Mouse (Mus musculus) urinary bladder, adult 2 months (tissue): ENCODE measurements around the gene Pigp. TPM values are rescaled to one million over a fixed set of nuclear protein-coding genes. Genes with fewer than 3 reads are reported as not detected.

Source experiments
- DNase-seq: peaks from one replicate; pipeline ENCODE4 v3.0.0; 2022; ENCODE audit warnings: low spot score
- polyA plus RNA-seq: library from polyadenylated mRNA; depleted of rRNA; stranded (reverse); fragments of >200 nt; gene quantifications from 2 replicates; pipeline ENCODE4 v1.2.3, GENCODE M21; 2012; rRNA removed

The Pigp gene
- 92.5 and 102 TPM in 2 replicates for polyA plus RNA-seq

GRCm38 (mm10) chr16:94371301-94371931, at the start of gene Pigp:
Gene Pigp, minus strand, starts transcription at chr16:94371842.
- DNase-seq: peak; percentile 39

DNA sequence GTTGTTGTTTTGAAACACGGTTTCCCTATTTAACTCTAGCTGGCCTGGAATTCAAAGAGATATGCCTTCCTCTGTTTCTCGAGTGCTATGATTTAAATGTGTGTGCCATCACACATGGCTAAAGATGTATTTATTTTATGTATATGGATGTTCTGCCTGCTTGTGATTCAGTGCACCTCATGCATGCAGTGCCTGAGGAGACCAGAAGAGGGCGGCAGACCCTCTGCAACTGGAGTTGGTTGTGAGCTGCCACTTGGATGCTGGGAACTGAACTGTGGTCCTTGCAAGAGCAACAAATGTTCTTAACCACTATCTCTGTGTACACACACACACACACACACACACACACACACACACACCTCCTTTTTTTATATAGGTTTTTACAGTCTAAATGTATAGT, 48.9 kb upstream of the Pigp start:
- DNase-seq: no peak

DNA sequence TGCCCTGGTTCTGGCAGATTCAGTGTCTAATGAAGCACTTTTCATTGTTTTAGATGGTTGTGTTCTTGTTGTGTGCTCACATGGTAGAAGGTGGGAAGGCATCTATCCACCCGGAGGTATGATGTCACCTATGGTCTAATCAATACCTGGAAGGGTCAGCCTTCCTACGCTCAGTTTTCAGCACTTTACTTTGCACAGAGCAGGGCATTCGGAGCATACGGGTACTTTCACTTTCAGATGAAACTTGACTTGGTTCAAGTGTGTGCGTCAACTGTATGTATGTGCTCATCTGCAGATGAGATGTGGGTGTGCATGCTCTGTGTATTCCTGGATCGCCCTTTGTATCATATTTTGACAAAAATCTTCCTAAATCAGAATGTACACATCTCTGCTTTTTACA, 42.5 kb upstream of the Pigp start:
- no peak for DNase-seq

DNA sequence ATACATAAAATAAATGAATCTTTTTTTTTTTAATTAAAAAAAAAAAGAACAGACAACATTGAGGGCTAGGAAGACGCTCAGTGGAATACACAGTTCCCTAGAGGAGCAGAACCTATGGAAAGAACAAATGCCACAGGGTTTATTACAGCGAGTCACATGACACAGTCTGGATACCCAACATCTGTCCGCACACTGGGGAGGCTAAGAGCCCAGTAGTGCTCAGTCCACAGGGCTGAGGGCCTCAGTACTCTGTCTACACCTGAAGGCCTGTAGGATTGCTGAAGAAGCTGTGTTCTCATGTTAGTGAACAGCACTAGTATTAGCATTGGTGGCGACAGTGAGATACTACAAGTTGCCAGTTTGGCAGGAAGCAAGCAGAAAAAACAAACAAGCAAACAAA, 41.1 kb upstream of the Pigp start:
- DNase-seq: no peak

- no peak for DNase-seq
These were observed 40.6 kb upstream of the Pigp start for GRCm38 (mm10) chr16:94412198-94412597.

- DNase-seq: no peak
These were observed 39.6 kb upstream of the Pigp start for GRCm38 (mm10) chr16:94411287-94411686.

DNA sequence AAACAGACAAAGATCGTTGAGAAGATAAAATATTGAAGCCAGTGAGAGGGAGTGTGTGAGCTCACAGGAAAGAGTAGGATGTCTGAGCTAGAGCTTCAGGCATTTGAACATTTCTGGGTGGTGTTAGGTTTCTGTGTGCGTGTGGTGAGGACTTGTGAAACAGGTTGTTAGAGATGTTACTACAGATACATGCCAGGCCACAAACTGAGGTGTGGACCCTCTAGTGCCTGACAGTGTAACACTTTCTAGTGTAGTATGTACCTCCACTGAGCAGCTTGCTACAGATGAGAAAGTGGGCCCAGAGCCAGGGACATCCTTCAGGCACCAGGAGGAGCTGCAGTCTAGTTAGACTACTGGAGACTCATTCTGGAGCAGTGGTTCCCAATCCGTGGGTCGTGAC, 30.5 kb upstream of the Pigp start:
- DNase-seq: no peak

GRCm38 (mm10) chr16:94401636-94402035, 30.0 kb upstream of the Pigp start:
- DNase-seq: no peak

- DNase-seq: no peak
These were observed 27.5 kb upstream of the Pigp start for GRCm38 (mm10) chr16:94399141-94399540.

- DNase-seq: no peak
These were observed 25.0 kb upstream of the Pigp start for GRCm38 (mm10) chr16:94396641-94397040.

GRCm38 (mm10) chr16:94395051-94395450, 23.4 kb upstream of the Pigp start:
- DNase-seq: no peak

- no peak for DNase-seq
These were observed 20.7 kb upstream of the Pigp start for GRCm38 (mm10) chr16:94392299-94392698.

GRCm38 (mm10) chr16:94387690-94388089, 16.0 kb upstream of the Pigp start:
- no peak for DNase-seq

DNA sequence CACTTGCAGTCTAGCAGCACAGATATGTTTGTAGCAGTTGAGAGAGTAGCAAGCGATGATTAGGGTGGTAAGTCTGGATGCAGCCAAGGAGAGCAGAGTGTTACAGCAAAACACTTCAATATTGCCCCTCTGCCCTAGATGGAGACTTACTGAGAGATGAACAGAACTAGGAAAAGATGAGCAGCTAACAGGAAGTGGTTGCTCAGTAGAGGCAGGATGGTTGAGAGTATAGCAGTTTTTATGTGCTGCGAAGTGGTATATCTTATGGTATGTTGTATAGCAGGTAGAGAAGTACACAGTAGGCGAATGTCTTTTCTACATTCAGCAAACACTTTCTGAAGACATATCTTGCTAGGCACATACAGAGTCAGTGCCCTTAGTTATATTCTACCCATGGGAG, 11.6 kb upstream of the Pigp start:
- DNase-seq: no peak

DNA sequence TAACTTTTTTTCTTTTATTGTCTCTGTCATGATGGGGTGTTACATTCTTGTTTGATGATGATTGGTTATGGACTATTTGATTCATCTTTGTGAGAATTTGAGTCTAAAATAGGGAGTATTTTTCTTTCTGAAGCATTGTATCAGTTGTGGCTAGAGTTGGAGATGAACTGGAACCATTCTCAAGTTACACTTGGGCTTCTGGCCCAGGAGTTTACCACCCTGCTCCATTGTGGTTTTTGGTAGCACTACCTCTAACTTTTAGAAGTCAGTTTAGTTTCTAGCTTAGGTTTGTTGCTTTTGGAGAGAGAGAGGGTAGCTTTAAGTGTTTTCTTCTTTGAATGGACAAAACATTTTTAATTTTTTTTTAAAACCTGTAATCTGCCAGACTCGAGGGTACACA, 7.7 kb upstream of the Pigp start:
- no peak for DNase-seq

DNA sequence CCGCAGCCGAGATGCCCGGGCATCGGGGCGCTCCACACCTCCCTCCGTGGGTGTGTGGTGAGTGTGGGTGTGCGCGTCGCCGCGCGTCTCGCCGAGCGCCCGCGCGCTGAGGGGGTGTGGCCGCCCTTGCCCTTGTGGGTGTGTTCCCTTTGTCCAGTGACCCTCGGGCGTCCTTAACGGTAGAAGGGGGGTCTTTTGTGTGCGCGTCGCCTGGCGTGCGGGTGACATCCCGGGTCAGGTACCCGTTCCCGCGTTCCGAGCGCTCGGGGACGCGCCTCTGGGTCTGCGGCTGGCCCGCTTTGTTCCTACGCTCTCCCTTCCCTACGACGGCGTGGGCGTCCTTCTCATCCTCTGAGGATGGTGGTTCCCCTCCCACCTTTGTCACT, 734 bp downstream of the Pigp start:
- peak; percentile 71 for DNase-seq

GRCm38 (mm10) chr16:94370173-94370914, 1.3 kb downstream of the Pigp start, which contains the start of gene Ttc3:
Gene Ttc3, plus strand, starts transcription at chr16:94370618.
- DNase-seq: peak; percentile 86

GRCm38 (mm10) chr16:94369596-94370172, 2.0 kb downstream of the Pigp start:
- DNase-seq: no peak

DNA sequence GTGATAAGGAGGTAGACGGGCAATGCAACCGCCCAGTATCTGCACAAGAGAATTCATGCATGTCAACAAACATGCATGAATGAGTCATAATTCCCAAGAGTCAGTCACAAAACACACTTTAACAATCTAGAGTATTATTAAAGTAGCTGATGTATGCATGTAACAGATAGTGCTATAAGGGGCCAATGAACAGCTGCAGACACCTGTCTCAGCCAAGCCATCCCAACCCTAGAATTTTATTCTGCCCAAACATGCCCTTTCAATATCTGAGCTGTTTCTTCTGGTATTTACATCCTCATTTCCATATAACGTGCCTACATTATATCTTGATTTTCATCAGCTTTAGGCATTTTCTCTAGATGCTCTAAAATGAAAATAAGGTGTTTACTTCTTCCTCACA, 6.2 kb downstream of the Pigp start:
- no peak for DNase-seq

DNA sequence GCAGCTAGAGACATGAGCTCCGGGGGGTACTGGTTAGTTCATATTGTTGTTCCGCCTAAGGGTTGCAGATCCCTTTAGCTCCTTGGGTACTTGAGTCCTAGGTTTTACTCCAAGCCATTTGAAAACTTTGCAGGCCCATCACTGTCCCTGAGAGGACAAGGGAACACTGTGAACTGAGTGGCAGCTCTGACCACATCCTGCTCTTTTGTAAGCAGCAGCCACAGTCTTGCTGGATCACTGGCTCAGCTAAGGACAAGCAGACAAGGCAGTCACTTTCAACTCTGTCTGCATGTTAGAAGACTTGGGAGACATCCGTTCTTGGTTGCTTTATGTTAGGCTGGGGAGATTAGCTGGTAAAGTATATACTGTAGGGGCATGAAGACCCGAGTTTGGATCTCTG, 7.8 kb downstream of the Pigp start:
- no peak for DNase-seq

- no peak for DNase-seq
These were observed 9.3 kb downstream of the Pigp start for GRCm38 (mm10) chr16:94362174-94362873.

DNA sequence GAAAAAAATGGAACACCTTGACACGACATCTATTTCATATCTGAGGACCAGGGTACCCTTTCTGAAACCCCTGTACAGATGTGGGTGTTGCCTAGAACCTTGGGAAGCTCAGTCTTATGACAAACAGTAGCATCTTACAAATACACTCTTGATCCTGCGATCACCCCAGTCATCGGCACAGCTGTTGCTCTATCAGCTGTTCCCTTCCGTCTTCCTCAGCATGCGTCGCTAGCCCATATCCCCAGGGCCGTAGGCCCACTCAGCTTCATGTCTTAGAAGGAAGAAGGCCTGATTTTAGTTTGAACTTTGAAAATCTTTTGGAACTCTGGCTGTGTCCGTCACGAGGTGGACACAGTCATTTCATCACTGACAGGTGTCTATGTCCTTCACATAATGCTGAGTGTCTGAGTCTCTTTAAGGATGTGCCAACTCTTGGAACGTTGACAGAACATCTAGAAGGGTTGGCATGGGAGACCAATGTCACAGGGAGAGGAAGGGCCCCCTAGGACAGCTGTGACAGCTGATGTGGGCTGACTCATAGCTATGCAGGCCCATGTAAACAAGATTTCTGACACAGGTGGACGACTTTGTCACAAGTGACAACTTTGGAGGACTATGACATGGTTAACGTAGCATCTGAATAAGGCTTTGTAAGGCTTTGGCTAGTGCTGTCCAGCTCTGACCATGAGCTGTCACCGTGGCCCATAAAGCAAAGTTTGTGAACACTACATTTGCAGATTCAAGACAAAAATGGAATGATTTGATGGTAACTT, 10.9 kb downstream of the Pigp start:
- no peak for DNase-seq
